Mouse (Mus musculus): ENCODE measurements at regions not wholly inside any gene's neighbourhood (a gene's known extent, or its start where the extent isn't known, plus 50 kb on each side); places are given as distances from the start of the nearest gene placed in this dataset.

DNA sequence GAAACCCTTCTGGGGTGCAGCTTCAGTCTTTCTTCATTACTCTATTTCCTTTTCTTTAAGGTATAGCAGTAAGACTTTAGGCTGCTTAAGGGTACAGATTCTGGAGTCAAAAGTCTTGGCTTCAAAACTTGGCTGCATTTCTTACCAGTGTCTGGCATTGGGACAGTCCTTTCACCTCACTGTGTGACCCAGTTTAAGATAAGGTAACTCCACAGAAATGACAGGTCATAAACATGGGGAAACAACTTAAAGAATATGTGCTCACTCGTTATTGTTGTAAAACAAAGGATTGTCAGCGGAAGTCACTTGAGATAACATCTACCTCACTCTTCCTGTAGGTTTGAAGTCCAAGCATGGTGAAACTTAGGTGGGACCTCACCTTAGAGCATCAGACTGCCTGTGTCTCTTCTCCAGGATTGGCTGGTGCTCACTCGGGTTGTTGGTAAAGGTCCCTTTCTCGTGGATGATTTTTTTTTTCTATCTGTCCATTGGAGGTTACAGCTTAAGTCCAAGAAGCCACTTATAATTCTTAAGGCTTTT lies 150.4 kb downstream of the Prr30 start:
- Histone ChIP-seq H3K4me1 (ENCODE audit: control insufficient read depth, insufficient read depth) (no peaks in the 10 kb centered on the region), H3K4me2 (ENCODE audit: low read depth, low read length) (no peak overlapping the region), H3K36me3 (replicated peaks; ENCODE audit: control insufficient read depth, insufficient read depth, low read length) (no peaks in the 10 kb centered on the region), H3K4me3 (ENCODE audit: low read depth, low read length) (no peak overlapping the region), H3K9ac (replicated peaks; ENCODE audit: low read depth, low read length) (no peak overlapping the region), H3K9me3 (replicated peaks; ENCODE audit: control insufficient read depth, low read length) (no peaks in the 10 kb centered on the region), H3K27ac (ENCODE audit: low read depth) (no peak overlapping the region), H3K27me3 (ENCODE audit: control insufficient read depth, insufficient read depth, low read length) (no peaks in the 10 kb centered on the region)
- DNase-seq (ENCODE audit: low spot score), result no peak
- ATAC-seq (ENCODE audit: insufficient read depth, low read depth), result no peak
- TF ChIP-seq EP300 (IDR thresholded peaks at IDR 0.05; ENCODE audit: low read depth) (no peak), CTCF (IDR thresholded peaks at IDR 0.05; ENCODE audit: low read depth) (no peak)
- 69% methylated on average over 4 of the region's 4 CpGs for WGBS

- 63% methylated on average over 4 of the region's 4 CpGs for WGBS
- no peak for TF ChIP-seq EP300 (IDR thresholded peaks at IDR 0.05; ENCODE audit: low read depth)
- TF ChIP-seq CTCF (IDR thresholded peaks at IDR 0.05; ENCODE audit: low read depth), result no peak
Measured at GRCm38 (mm10) chr14:101043494-101043893, 156.6 kb downstream of the Prr30 start.

GRCm38 (mm10) chr14:101001070-101001469 lies 199.1 kb downstream of the Prr30 start:
- no peaks in the 10 kb centered on the region for H3K9me3 ChIP-seq (replicated peaks; ENCODE audit: control insufficient read depth, low read length)
- H3K9ac ChIP-seq (replicated peaks; ENCODE audit: low read depth, low read length), result no peak overlapping the region
- no peak for DNase-seq (ENCODE audit: low spot score)
- no peaks in the 10 kb centered on the region for H3K4me1 ChIP-seq (ENCODE audit: control insufficient read depth, insufficient read depth)
- ATAC-seq (ENCODE audit: insufficient read depth, low read depth), result no peak
- TF ChIP-seq EP300 (IDR thresholded peaks at IDR 0.05; ENCODE audit: low read depth), result no peak
- no peak for TF ChIP-seq CTCF (IDR thresholded peaks at IDR 0.05; ENCODE audit: low read depth)
- WGBS, result 81% methylated on average over 1 of the region's 1 CpGs
- no peaks in the 10 kb centered on the region for H3K36me3 ChIP-seq (replicated peaks; ENCODE audit: control insufficient read depth, insufficient read depth, low read length)
- H3K4me3 ChIP-seq (ENCODE audit: low read depth, low read length), result no peak overlapping the region
- no peak overlapping the region for H3K4me2 ChIP-seq (ENCODE audit: low read depth, low read length)
- no peak overlapping the region for H3K27ac ChIP-seq (ENCODE audit: low read depth)
- H3K27me3 ChIP-seq (ENCODE audit: control insufficient read depth, insufficient read depth, low read length), result no peaks in the 10 kb centered on the region

More at GRCm38 (mm10) chr14:101043494-101043893, 156.6 kb downstream of the Prr30 start:
- Histone ChIP-seq H3K36me3 (replicated peaks; ENCODE audit: control insufficient read depth, insufficient read depth, low read length) (no peaks in the 10 kb centered on the region), H3K27me3 (ENCODE audit: control insufficient read depth, insufficient read depth, low read length) (no peaks in the 10 kb centered on the region), H3K4me3 (ENCODE audit: low read depth, low read length) (no peak overlapping the region), H3K9me3 (replicated peaks; ENCODE audit: control insufficient read depth, low read length) (no peaks in the 10 kb centered on the region), H3K4me1 (ENCODE audit: control insufficient read depth, insufficient read depth) (no peaks in the 10 kb centered on the region), H3K4me2 (ENCODE audit: low read depth, low read length) (no peak overlapping the region), H3K9ac (replicated peaks; ENCODE audit: low read depth, low read length) (no peak overlapping the region), H3K27ac (ENCODE audit: low read depth) (no peak overlapping the region)
- DNase-seq (ENCODE audit: low spot score), result no peak
- ATAC-seq (ENCODE audit: insufficient read depth, low read depth), result no peak

GRCm38 (mm10) chr14:100980754-100981153 lies 219.4 kb downstream of the Prr30 start:
- 89% methylated on average over 5 of the region's 5 CpGs for WGBS
- ATAC-seq (ENCODE audit: insufficient read depth, low read depth), result no peak
- no peaks in the 10 kb centered on the region for H3K27me3 ChIP-seq (ENCODE audit: control insufficient read depth, insufficient read depth, low read length)

DNA sequence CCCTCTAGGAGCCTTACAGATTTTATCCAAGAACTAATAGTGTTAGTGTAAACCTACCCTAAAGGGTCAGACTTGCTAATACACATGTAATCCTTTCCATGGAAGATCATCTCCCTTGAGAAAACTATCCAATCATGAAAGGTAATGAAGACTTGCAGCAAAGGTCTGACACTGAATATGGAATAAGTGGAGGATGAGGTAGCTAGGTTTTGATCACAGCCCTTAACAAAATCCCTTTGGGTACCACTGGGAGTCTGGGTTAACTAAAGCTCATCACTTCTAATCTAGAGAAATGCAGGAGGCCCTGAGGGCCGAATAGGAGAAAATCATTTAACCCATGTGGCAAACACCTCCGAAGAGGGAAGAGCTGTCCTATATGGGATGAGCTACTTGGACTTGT lies 221.6 kb downstream of the Prr30 start:
- TF ChIP-seq EP300 (IDR thresholded peaks at IDR 0.05; ENCODE audit: low read depth), result no peak
- no peak for TF ChIP-seq CTCF (IDR thresholded peaks at IDR 0.05; ENCODE audit: low read depth)
- H3K27ac ChIP-seq (ENCODE audit: low read depth), result no peak overlapping the region
- H3K9ac ChIP-seq (replicated peaks; ENCODE audit: low read depth, low read length), result no peak overlapping the region
- ATAC-seq (ENCODE audit: insufficient read depth, low read depth) (no peak), DNase-seq (ENCODE audit: low spot score) (no peak)
- no peak overlapping the region for H3K4me2 ChIP-seq (ENCODE audit: low read depth, low read length)
- no peaks in the 10 kb centered on the region for H3K36me3 ChIP-seq (replicated peaks; ENCODE audit: control insufficient read depth, insufficient read depth, low read length)
- H3K4me1 ChIP-seq (ENCODE audit: control insufficient read depth, insufficient read depth), result no peaks in the 10 kb centered on the region
- H3K27me3 ChIP-seq (ENCODE audit: control insufficient read depth, insufficient read depth, low read length), result no peaks in the 10 kb centered on the region
- H3K9me3 ChIP-seq (replicated peaks; ENCODE audit: control insufficient read depth, low read length), result no peaks in the 10 kb centered on the region
- WGBS, result 74% methylated on average over 2 of the region's 2 CpGs
- H3K4me3 ChIP-seq (ENCODE audit: low read depth, low read length), result no peak overlapping the region

More at GRCm38 (mm10) chr14:100980754-100981153, 219.4 kb downstream of the Prr30 start:
- no peak overlapping the region for H3K4me2 ChIP-seq (ENCODE audit: low read depth, low read length)
- TF ChIP-seq CTCF (IDR thresholded peaks at IDR 0.05; ENCODE audit: low read depth) (no peak), EP300 (IDR thresholded peaks at IDR 0.05; ENCODE audit: low read depth) (no peak)
- no peaks in the 10 kb centered on the region for H3K36me3 ChIP-seq (replicated peaks; ENCODE audit: control insufficient read depth, insufficient read depth, low read length)
- H3K9ac ChIP-seq (replicated peaks; ENCODE audit: low read depth, low read length), result no peak overlapping the region
- no peak for DNase-seq (ENCODE audit: low spot score)
- no peaks in the 10 kb centered on the region for H3K9me3 ChIP-seq (replicated peaks; ENCODE audit: control insufficient read depth, low read length)
- H3K4me3 ChIP-seq (ENCODE audit: low read depth, low read length), result no peak overlapping the region
- H3K27ac ChIP-seq (ENCODE audit: low read depth), result no peak overlapping the region
- 0 out of 2 replicates have a peak, but pooled peaks cover 5% of the 10 kb centered on the region for H3K4me1 ChIP-seq (ENCODE audit: control insufficient read depth, insufficient read depth)

- no peak overlapping the region for H3K27ac ChIP-seq (ENCODE audit: low read depth)
- H3K9me3 ChIP-seq (replicated peaks; ENCODE audit: control insufficient read depth, low read length), result no peaks in the 10 kb centered on the region
- no peak overlapping the region for H3K4me3 ChIP-seq (ENCODE audit: low read depth, low read length)
- H3K4me2 ChIP-seq (ENCODE audit: low read depth, low read length), result no peak overlapping the region
- no peak for ATAC-seq (ENCODE audit: insufficient read depth, low read depth)
- TF ChIP-seq CTCF (IDR thresholded peaks at IDR 0.05; ENCODE audit: low read depth) (no peak), EP300 (IDR thresholded peaks at IDR 0.05; ENCODE audit: low read depth) (no peak)
- H3K36me3 ChIP-seq (replicated peaks; ENCODE audit: control insufficient read depth, insufficient read depth, low read length), result no peaks in the 10 kb centered on the region
- 26% methylated on average over 2 of the region's 2 CpGs for WGBS
- no peak for DNase-seq (ENCODE audit: low spot score)
- H3K27me3 ChIP-seq (ENCODE audit: control insufficient read depth, insufficient read depth, low read length), result no peaks in the 10 kb centered on the region
- no peaks in the 10 kb centered on the region for H3K4me1 ChIP-seq (ENCODE audit: control insufficient read depth, insufficient read depth)
- H3K9ac ChIP-seq (replicated peaks; ENCODE audit: low read depth, low read length), result no peak overlapping the region
Measured at GRCm38 (mm10) chr14:100970970-100971369, 229.2 kb downstream of the Prr30 start.
